Mouse (Mus musculus) right cerebral cortex, postnatal 10 days (tissue): ENCODE measurements at regions not wholly inside any gene's neighbourhood (a gene's known extent, or its start where the extent isn't known, plus 50 kb on each side); places are given as distances from the start of the nearest gene placed in this dataset.

Experiments
- DNase-seq, 2 experiments: peaks; one replicate each; pipeline ENCODE4 v3.0.0; 2021; ENCODE audit warnings: low spot score in 2 of 2

- DNase-seq: no peak
These were observed 425.1 kb upstream of the Depdc1a start for GRCm38 (mm10) chr3:159069957-159070684.

DNA sequence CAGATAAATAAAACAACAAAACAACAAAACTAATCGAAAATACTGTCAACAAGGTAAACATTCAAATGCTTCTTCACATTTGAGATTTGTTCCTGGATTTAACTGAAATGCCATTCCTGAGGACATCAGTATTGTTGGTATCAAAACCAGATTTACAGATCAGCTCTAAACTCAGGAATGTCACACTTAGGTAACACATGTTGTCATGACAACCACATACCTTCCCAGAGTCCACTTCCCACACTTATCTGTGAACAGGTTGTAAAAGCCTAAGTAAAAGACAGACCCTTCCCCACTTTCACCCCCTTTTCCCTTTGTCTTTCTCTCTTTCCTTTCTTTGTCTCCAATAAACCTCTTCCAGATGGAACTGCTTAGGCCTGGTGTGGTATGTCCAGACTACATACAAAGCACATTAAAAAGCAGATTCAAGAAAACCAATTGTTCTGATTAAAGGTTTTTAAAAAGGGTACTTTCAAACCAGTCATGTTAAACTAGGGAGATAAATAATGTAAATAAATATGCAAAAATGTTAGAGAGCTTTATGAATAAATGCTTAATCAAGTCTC is 438.2 kb upstream of the Depdc1a start:
- DNase-seq: no peak

GRCm38 (mm10) chr3:159034806-159035205 is 460.4 kb upstream of the Depdc1a start:
- peak; percentile 65 to 83 for DNase-seq

DNA sequence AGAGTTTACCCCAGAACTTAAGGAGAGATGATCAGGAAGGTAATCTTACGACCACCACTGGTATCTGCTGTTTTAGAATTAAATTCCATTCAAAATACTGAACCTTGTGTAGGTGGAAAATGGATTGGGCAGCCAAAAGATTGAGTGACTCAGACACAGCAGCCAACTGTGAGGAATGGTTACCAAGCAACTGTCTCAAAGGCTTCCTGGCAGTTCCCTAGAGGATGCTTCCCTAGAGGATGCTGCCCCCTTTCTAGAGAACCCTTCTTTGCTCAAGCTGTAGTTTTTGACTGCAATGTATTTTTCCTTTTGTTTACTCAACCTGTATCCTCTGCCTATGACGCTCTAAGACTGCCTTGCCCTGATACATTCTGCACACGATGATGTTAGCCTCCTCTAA is 463.7 kb upstream of the Depdc1a start:
- peak; percentile 28 to 43 for DNase-seq

GRCm38 (mm10) chr3:159030675-159031074 is 464.6 kb upstream of the Depdc1a start:
- peak; percentile 54 to 82 for DNase-seq

- no peak for DNase-seq
These were observed 465.3 kb upstream of the Depdc1a start for GRCm38 (mm10) chr3:159029951-159030350.

DNA sequence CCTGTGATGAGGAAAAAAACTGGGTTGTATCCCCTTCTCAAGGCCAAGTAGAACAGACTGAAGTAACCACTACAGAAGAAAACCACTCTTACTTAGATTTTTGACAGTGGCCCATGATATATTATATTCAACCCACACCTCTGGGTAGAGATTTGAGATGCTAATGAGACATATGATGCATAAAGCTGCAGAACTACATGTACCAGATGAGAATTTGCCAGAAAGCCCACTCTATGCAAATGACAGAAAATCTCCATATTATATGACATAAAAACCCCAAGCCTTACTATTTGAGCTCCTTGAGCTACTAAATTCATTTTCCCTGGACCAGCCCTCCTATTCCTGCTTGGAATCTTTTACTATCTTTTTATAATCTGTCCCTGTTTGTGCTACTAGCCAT is 458.4 kb upstream of the Lrrc7 start:
- no peak for DNase-seq

DNA sequence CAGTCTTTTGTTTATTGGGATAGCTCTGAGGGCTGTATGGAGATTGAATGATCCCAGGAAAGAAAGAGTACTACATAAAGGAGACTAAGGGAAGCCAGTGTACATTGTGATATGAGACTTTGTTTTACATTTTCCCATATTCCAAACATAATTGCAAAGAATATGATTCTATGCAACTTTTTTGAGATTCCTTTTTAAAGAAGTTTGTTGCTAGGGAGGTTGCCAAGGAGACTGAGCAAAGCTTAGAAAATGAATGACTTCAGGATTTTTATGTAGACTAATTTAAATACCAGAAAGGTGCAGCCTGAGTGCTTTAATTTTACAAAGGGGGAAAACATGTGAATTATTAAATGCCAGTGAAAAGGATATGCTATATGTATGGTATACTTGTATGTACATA is 455.2 kb upstream of the Lrrc7 start:
- DNase-seq: no peak

DNA sequence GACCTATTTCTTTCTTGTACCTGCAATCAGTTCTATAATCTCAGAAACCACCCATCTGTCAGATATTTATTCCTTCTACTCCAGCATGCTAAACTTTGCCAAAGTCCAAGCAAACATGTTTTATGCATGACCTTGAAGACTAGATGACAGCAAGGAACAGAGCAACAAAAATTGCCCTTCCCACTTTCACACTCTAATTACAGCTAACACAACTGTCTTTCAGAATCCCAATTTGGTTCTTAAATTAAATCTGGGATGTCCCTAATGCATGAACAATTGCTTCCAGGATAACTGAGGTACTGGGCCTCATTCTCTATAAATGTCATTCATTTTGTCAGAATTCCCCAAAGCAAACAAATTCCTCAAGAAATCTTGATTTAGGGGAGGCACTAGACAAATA is 454.4 kb upstream of the Lrrc7 start:
- DNase-seq: no peak

GRCm38 (mm10) chr3:159010954-159011638 is 449.1 kb upstream of the Lrrc7 start:
- DNase-seq: no peak

GRCm38 (mm10) chr3:159004013-159004412 is 442.0 kb upstream of the Lrrc7 start:
- DNase-seq: no peak

GRCm38 (mm10) chr3:158985438-158986111 is 423.6 kb upstream of the Lrrc7 start:
- no peak for DNase-seq

- DNase-seq: no peak
These were observed 385.0 kb upstream of the Lrrc7 start for GRCm38 (mm10) chr3:158947063-158947462.

GRCm38 (mm10) chr3:158905104-158905503 is 343.1 kb upstream of the Lrrc7 start:
- DNase-seq: no peak

DNA sequence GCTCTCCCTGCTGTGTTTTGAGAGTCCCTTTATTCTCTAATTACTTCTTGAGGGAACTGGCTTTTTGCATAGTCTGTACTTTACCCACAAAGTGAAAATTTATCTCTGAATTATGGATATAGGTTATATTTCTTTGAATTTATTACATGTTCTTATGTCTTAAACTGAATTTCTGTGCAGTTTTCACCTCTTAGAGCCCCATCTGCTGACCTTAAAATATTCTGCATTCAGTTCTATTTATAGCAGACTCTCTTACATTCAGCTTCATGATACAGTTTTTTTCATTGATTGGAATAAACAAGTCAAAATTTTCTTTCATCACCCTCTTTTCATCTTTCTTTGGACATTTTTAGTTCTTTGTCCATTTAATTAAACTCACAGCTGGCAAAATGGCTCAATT is 337.4 kb upstream of the Lrrc7 start:
- DNase-seq: no peak

- DNase-seq: peak; percentile 24 to 30
These were observed 324.8 kb upstream of the Lrrc7 start for GRCm38 (mm10) chr3:158886732-158887386.

GRCm38 (mm10) chr3:158886301-158886711 is 324.3 kb upstream of the Lrrc7 start:
- DNase-seq: peak; percentile 37 to 63
